In the genomic region with DNA sequence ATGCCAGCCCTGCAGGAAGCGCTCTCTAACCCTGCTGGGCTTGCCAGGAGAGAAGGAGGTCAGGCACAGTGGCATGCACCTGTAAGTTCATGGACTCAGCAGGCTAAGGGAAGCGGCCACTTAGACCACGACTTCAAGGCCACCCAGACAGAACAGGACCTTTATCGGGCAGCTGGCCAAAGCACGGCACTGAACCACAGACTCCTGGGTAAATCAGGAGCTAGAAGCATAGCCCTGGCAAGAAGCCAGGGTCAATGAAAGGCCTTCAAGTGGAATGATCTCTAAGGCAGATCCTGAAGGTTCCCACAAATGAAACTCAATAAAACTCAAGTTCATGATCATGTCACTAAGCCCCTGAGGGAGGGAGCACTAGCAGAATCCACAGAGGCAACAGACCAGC, we compare ENCODE assay signal across 12 mouse cellular contexts. TPM values are rescaled to one million over a fixed set of nuclear protein-coding genes. Genes with fewer than 3 reads are reported as not detected.
DNase-seq lines count a peak whose midpoint lies in the region; ATAC-seq and TF ChIP-seq lines count a peak whose summit lies in the region.
"Had no signal": no experiment of that assay in that cellular context is flagged by ENCODE, and none has a peak within 500 bp of the region (broad histone marks: within the 10 kb centered on the region; RNA-seq: fewer than 3 reads in every experiment).

No protein-coding gene starts in this region.

- H3K27me3 ChIP-seq in intestine, embryonic 15.5 days (replicated peaks): no peaks in the 10 kb centered on the region
- no peaks in the 10 kb centered on the region for H3K27me3 ChIP-seq in intestine, postnatal 0 days (replicated peaks; ENCODE audit: control insufficient read depth, insufficient read depth, low read length)
- H3K27me3 ChIP-seq in intestine, embryonic 16.5 days (replicated peaks; ENCODE audit: control insufficient read depth, insufficient read depth, low read length): no peaks in the 10 kb centered on the region
- H3K27me3 ChIP-seq in midbrain, embryonic 12.5 days: no peaks in the 10 kb centered on the region
- H3K27me3 ChIP-seq: embryonic facial prominence, embryonic 15.5 days had no signal

- no peak overlapping the region for H3K4me2 ChIP-seq in intestine, embryonic 15.5 days (replicated peaks)
- H3K4me2 ChIP-seq in intestine, postnatal 0 days (replicated peaks; ENCODE audit: low read depth): no peak overlapping the region
- H3K4me2 ChIP-seq in intestine, embryonic 16.5 days (ENCODE audit: low read depth, low read length): no peak overlapping the region
- no peak overlapping the region for H3K4me2 ChIP-seq in midbrain, embryonic 12.5 days (replicated peaks)
- H3K4me2 ChIP-seq: embryonic facial prominence, embryonic 15.5 days had no signal

- no peaks in the 10 kb centered on the region for H3K4me1 ChIP-seq in intestine, embryonic 15.5 days (replicated peaks)
- no peaks in the 10 kb centered on the region for H3K4me1 ChIP-seq in intestine, postnatal 0 days (replicated peaks; ENCODE audit: control insufficient read depth, insufficient read depth, low read length)
- H3K4me1 ChIP-seq in intestine, embryonic 16.5 days (ENCODE audit: control insufficient read depth, insufficient read depth, low read length): no peaks in the 10 kb centered on the region
- H3K4me1 ChIP-seq in midbrain, embryonic 12.5 days: peaks cover 7% of the 10 kb centered on the region; the same call in 1 of the 2 replicates
- H3K4me1 ChIP-seq: embryonic facial prominence, embryonic 15.5 days had no signal

- no peak overlapping the region for H3K27ac ChIP-seq in intestine, embryonic 15.5 days
- no peak overlapping the region for H3K27ac ChIP-seq in intestine, postnatal 0 days (ENCODE audit: low read depth, low read length)
- H3K27ac ChIP-seq in intestine, embryonic 16.5 days (ENCODE audit: low read length): no peak overlapping the region
- H3K27ac ChIP-seq in midbrain, embryonic 12.5 days (replicated peaks): no peak overlapping the region
- H3K27ac ChIP-seq: embryonic facial prominence, embryonic 15.5 days; liver, embryonic 14.5 days had no signal

- H3K9me3 ChIP-seq in intestine, embryonic 15.5 days: no peaks in the 10 kb centered on the region
- no peaks in the 10 kb centered on the region for H3K9me3 ChIP-seq in intestine, postnatal 0 days (ENCODE audit: control insufficient read depth)
- no peaks in the 10 kb centered on the region for H3K9me3 ChIP-seq in intestine, embryonic 16.5 days (ENCODE audit: control insufficient read depth, low read length)
- H3K9me3 ChIP-seq in midbrain, embryonic 12.5 days: no peaks in the 10 kb centered on the region
- H3K9me3 ChIP-seq: embryonic facial prominence, embryonic 15.5 days had no signal

- no peak overlapping the region for H3K4me3 ChIP-seq in intestine, embryonic 15.5 days (replicated peaks)
- no peak overlapping the region for H3K4me3 ChIP-seq in intestine, postnatal 0 days (ENCODE audit: low read depth, low read length)
- no peak overlapping the region for H3K4me3 ChIP-seq in intestine, embryonic 16.5 days (ENCODE audit: low read length)
- H3K4me3 ChIP-seq in midbrain, embryonic 12.5 days: no peak overlapping the region
- H3K4me3 ChIP-seq: embryonic facial prominence, embryonic 15.5 days had no signal

- DNase-seq in adrenal gland, adult (ENCODE audit: inconsistent age in 2 of 2, low spot score in 1 of 2): peak; percentile 82 to 90
- DNase-seq in urinary bladder, postnatal 14 days (ENCODE audit: low spot score): no peak
- no peak for DNase-seq in natural killer cell, adult 2 months (ENCODE audit: low spot score in 2 of 2)
- DNase-seq in cerebellum, adult 9-10 months: no peak
- DNase-seq: cerebellum, adult 11-12 months; heart, postnatal 36 days had no signal

- peaks cover 4% of the 10 kb centered on the region; the same call in 1 of the 2 replicates for H3K36me3 ChIP-seq in intestine, embryonic 15.5 days
- H3K36me3 ChIP-seq in intestine, postnatal 0 days (ENCODE audit: control insufficient read depth, insufficient read depth): peaks cover 63% of the 10 kb centered on the region
- peaks cover 9% of the 10 kb centered on the region for H3K36me3 ChIP-seq in intestine, embryonic 16.5 days (ENCODE audit: control insufficient read depth, insufficient read depth, low read length)
- H3K36me3 ChIP-seq in midbrain, embryonic 12.5 days: peaks cover 55% of the 10 kb centered on the region

- ATAC-seq in intestine, embryonic 15.5 days: 0 out of 2 replicates have a peak, but pooled peaks have one; percentile 37
- no peak for ATAC-seq in intestine, postnatal 0 days
- ATAC-seq in intestine, embryonic 16.5 days: 0 out of 2 replicates have a peak, but pooled peaks have one; percentile 5
- ATAC-seq in midbrain, embryonic 12.5 days (ENCODE audit: low FRiP score, low read depth): no peak

- WGBS in intestine, embryonic 15.5 days: 66% methylated on average over 5 of the region's 5 CpGs
- WGBS in intestine, postnatal 0 days: 64% methylated on average over 5 of the region's 5 CpGs
- 61% methylated on average over 5 of the region's 5 CpGs for WGBS in intestine, embryonic 16.5 days
- 80% methylated on average over 5 of the region's 5 CpGs for WGBS in midbrain, embryonic 12.5 days

- no peak for TF ChIP-seq CTCF in intestine, postnatal 0 days (IDR thresholded peaks at IDR 0.05; ENCODE audit: low read depth)

- no peak overlapping the region for H3K9ac ChIP-seq in intestine, embryonic 15.5 days
- H3K9ac ChIP-seq in intestine, postnatal 0 days (ENCODE audit: low read depth, low read length): no peak overlapping the region
- no peak overlapping the region for H3K9ac ChIP-seq in intestine, embryonic 16.5 days (ENCODE audit: low read depth, low read length)
- 0 out of 2 replicates have a peak overlapping the region, but pooled peaks have one; percentile 28 for H3K9ac ChIP-seq in midbrain, embryonic 12.5 days (replicated peaks)
- H3K9ac ChIP-seq: embryonic facial prominence, embryonic 15.5 days; liver, embryonic 14.5 days had no signal

RNA-seq across cellular contexts. Expression of gene Rcc1l, which starts 11.9 kb away (rescaled TPM):
- polyA plus RNA-seq in intestine, embryonic 15.5 days (2015; fragmentation: Nextera tagmentation; extraction: Ambion mirVana): 33.1 and 34.6 TPM in 2 replicates
- 14.7 and 16.1 TPM in 2 replicates for polyA plus RNA-seq in intestine, postnatal 0 days (2015; fragmentation: Nextera tagmentation; extraction: Ambion mirVana)
- polyA plus RNA-seq in intestine, embryonic 16.5 days (2015; fragmentation: Nextera tagmentation; extraction: Ambion mirVana): 26.6 and 28.5 TPM in 2 replicates
- polyA plus RNA-seq in midbrain, embryonic 12.5 days (2016; fragmentation: Nextera tagmentation; extraction: Ambion mirVana): 25.6 and 29.5 TPM in 2 replicates

RNA-seq across cellular contexts. Expression of gene Gtf2ird2, which starts 19.1 kb away (rescaled TPM):
- polyA plus RNA-seq in intestine, embryonic 15.5 days (2015; fragmentation: Nextera tagmentation; extraction: Ambion mirVana): 8.1 and 8.3 TPM in 2 replicates
- 2.9 and 3.6 TPM in 2 replicates for polyA plus RNA-seq in intestine, postnatal 0 days (2015; fragmentation: Nextera tagmentation; extraction: Ambion mirVana)
- 7.0 TPM in 2 replicates for polyA plus RNA-seq in intestine, embryonic 16.5 days (2015; fragmentation: Nextera tagmentation; extraction: Ambion mirVana)
- polyA plus RNA-seq in midbrain, embryonic 12.5 days (2016; fragmentation: Nextera tagmentation; extraction: Ambion mirVana): 14.1 TPM in 2 replicates

Comparison
In these comparisons a context has a peak if more than half of its experiments do, and no peak if none do; other contexts are left out.
1. ATAC-seq: peak in intestine, embryonic 15.5 days (single experiment) and intestine, embryonic 16.5 days (single experiment); none in intestine, postnatal 0 days (single experiment) and midbrain, embryonic 12.5 days (single experiment).
2. DNase-seq: peak in adrenal gland, adult (2 of 2); none in urinary bladder, postnatal 14 days (single experiment), natural killer cell, adult 2 months (0 of 2) and cerebellum, adult 9-10 months (single experiment).